Mouse (Mus musculus): ENCODE results near the gene Atp8b5.

The Atp8b5 gene

GRCm38 (mm10) chr4:43382155-43383020 is 115.4 kb downstream of the Atp8b5 start:
- no peak for DNase-seq (ENCODE audit: extremely low spot score, low read depth, low spot score)

GRCm38 (mm10) chr4:43383246-43384082 is 116.5 kb downstream of the Atp8b5 start:
- DNase-seq (ENCODE audit: extremely low spot score, low read depth, low spot score): no peak

DNA sequence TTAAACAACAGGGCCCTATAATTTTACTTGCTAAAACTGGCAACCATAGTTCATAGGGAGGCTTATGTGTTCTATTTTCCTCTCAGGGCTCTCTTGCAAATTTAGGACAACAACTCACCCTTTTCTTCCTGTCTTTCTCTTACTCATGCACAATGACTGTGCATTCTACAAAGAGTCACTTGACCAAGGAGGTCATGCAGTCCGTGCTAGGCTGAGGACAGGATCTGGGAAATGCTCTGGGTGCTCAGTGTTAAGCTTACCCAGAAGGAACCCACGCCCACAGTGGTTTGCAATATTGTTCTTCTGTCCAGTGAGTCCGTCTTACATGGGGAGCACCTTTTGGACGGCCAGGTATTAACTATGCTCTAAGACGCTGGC is 117.1 kb downstream of the Atp8b5 start:
- no peak for DNase-seq (ENCODE audit: extremely low spot score, low read depth, low spot score)

- DNase-seq (ENCODE audit: extremely low spot score, low read depth, low spot score): no peak
Observed at GRCm38 (mm10) chr4:43384541-43384940, 117.6 kb downstream of the Atp8b5 start.

GRCm38 (mm10) chr4:43386932-43387331 is 120.0 kb downstream of the Atp8b5 start:
- DNase-seq (ENCODE audit: extremely low spot score, low read depth, low spot score): no peak

- DNase-seq (ENCODE audit: extremely low spot score, low read depth, low spot score): no peak
Observed at GRCm38 (mm10) chr4:43389390-43389789, 122.4 kb downstream of the Atp8b5 start.

GRCm38 (mm10) chr4:43389845-43390440 is 123.0 kb downstream of the Atp8b5 start:
- DNase-seq (ENCODE audit: extremely low spot score, low read depth, low spot score): no peak

GRCm38 (mm10) chr4:43391521-43392050 is 124.6 kb downstream of the Atp8b5 start:
- no peak for DNase-seq (ENCODE audit: extremely low spot score, low read depth, low spot score)

- DNase-seq (ENCODE audit: extremely low spot score, low read depth, low spot score): no peak
Observed at GRCm38 (mm10) chr4:43394345-43394891, 127.5 kb downstream of the Atp8b5 start.

DNA sequence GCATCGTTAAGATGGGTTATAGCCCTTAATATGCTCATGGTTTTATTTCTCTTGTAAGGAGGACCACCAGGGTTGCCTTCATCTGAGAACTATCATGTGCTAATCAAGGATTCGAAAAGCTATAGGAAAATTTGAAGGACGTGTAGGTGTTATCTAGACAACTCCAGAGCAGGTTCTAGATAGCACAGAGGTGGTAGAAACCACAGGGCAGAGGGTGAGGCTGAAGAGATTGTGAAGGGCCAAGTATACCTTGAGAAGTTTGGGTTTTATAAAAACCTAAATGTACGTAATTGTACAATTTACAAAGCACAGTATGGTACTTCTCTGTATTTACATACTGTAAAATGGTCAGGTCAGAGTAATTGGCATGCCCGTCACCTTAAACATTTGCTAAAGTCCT is 128.2 kb downstream of the Atp8b5 start:
- no peak for DNase-seq (ENCODE audit: extremely low spot score, low read depth, low spot score)

DNA sequence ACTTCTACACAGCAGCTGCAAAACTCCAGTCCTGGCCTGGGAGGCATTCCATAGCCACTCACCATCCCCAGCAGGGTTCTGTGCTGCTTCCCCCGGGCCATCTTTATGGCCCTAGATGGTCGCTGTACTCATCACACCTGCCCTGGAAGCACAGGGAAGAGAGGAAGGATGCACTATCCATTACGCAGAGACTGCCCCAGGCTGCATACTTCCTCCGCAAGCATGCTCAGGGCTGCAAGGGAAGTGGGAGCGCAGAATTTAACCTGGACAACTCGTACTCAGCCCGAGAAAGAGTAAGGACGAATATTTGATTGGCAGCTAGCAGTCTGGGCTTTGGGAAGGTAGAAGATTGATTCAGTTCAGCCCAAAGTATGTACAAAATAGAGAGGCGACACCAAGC is 128.9 kb downstream of the Atp8b5 start:
- DNase-seq (ENCODE audit: extremely low spot score, low read depth, low spot score): no peak

GRCm38 (mm10) chr4:43396381-43396780 is 129.4 kb downstream of the Atp8b5 start:
- no peak for DNase-seq (ENCODE audit: extremely low spot score, low read depth, low spot score)

DNA sequence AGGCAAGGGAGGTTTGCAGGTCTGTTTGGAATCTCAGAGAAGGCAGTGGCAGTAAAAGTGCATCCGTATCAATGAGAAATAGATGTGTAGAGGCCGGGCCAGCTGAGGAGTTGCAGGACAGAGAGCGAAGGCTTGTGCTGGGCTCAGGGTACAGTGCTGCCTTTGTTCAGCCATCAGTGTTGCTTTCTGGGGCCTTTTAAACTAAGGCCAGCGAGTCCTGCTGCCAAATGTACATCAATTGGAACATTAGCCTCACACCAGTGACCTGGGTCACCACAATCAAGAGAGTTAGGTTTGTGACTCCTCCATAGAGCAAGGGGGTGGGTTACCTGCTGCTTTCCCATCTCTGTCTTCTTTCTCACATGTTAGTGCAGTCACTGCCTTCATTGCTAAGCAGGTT is 131.1 kb downstream of the Atp8b5 start:
- DNase-seq (ENCODE audit: extremely low spot score, low read depth, low spot score): no peak

- DNase-seq (ENCODE audit: extremely low spot score, low read depth, low spot score): no peak
Observed at GRCm38 (mm10) chr4:43398829-43399331, 131.9 kb downstream of the Atp8b5 start.

- DNase-seq (ENCODE audit: extremely low spot score, low read depth, low spot score): no peak
Observed at GRCm38 (mm10) chr4:43399391-43400131, 132.6 kb downstream of the Atp8b5 start.

DNA sequence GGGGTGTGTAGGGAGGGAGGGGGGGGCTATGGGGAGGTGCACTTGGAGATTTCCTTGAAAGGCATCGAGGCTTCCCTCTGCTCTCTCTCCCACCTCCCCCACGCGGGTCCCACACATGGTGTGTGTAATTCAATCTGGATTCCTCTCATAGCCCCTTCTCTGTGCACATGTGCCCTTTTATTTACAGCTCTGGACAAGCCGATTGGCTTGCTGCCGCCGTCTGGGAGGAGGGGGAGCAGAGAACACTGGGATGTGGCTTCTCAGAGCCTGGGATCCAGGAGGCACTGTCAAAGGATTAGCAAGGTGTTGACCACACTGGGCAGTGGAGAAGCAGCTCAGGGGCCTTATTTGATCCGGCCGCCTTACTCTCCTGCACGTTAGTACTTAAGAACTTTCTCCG is 134.0 kb downstream of the Atp8b5 start:
- no peak for DNase-seq (ENCODE audit: extremely low spot score, low read depth, low spot score)

- DNase-seq (ENCODE audit: extremely low spot score, low read depth, low spot score): no peak
Observed at GRCm38 (mm10) chr4:43401486-43401885, 134.5 kb downstream of the Atp8b5 start.

DNA sequence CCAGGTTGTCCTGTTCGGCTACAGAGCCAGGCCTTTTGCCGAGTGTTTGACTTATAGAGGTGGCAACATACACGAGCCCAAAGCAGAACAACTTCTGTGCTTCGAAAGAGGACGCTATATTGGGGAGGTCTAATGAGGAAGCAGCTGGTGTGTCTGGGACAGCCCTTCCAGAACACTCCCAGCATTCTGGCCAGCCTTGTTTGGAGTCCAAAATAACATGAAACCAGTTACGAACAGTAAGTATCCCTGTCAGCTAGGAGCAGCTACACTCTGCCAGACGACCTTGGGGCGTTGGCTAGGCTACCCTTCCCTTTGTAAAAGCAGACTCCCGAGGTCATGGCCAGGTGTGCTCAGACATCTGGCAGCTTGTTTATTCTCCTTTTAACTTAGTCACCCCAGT is 135.3 kb downstream of the Atp8b5 start:
- no peak for DNase-seq (ENCODE audit: extremely low spot score, low read depth, low spot score)

DNA sequence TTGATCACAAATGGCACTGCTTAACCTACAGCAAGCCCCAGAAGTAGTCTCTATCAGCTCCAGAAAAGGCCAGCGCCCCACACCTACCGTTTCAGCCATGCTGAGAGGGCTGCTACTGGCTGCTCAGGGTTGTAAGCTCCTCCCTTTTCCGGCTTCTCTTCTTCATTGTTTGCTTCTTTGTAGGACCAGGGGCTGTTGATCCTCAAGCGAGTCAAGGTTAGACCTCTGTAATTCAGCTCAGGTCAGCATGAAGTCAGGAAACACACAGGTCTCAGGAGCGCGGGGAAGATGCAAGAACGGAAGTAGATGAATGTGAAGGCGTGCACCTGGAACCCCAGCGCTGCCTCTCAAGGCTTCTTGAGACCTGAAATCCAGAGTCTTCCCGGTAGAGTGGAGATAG is 137.7 kb downstream of the Atp8b5 start:
- no peak for DNase-seq (ENCODE audit: extremely low spot score, low read depth, low spot score)

Data from hindlimb bud, embryonic 11.5 days (tissue).